Mouse (Mus musculus) midbrain, embryonic 16.5 days (tissue): ENCODE data around the gene Sgo2a. TPM values are rescaled to one million over a fixed set of nuclear protein-coding genes. Genes with fewer than 3 reads are reported as not detected.
"Not testable (repeated sequence)": the region's sequence is repeated elsewhere in the genome, so short reads cannot be mapped to it uniquely, and the experiment has no call there.

Source experiments
- ATAC-seq: fragments of 200-750 bp; cut with Nextera tagmentation; 2 replicates; pipeline ENCODE4 v1.8.0; 2017; ENCODE audit warnings: moderate TSS enrichment
- H3K27ac ChIP-seq: fragments of 300-500 bp; sonication (generic); 2 replicates; pipeline ENCODE4 v1.5.1; 2014; ENCODE audit warnings: mild to moderate bottlenecking, low read length, mixed read lengths
- H3K27me3 ChIP-seq: fragments of 300-500 bp; sonication (generic); 2 replicates; pipeline ENCODE4 v1.6.1; 2014; ENCODE audit warnings: low read depth, low read length, mixed read lengths; ENCODE audit not compliant: control insufficient read depth, insufficient read depth
- H3K36me3 ChIP-seq: fragments of 300-500 bp; sonication (generic); 2 replicates; pipeline ENCODE4 v1.6.1; 2014; ENCODE audit warnings: mild to moderate bottlenecking, low read length, moderate library complexity, mixed read lengths; ENCODE audit not compliant: control insufficient read depth, insufficient read depth
- H3K4me1 ChIP-seq: fragments of 300-500 bp; sonication (generic); 2 replicates; pipeline ENCODE4 v1.6.1; 2014; ENCODE audit warnings: mild to moderate bottlenecking, low read length, mixed read lengths; ENCODE audit not compliant: control insufficient read depth, insufficient read depth
- H3K4me2 ChIP-seq: fragments of 300-500 bp; sonication (generic); 2 replicates; pipeline ENCODE4 v1.6.1; 2014; ENCODE audit warnings: mild to moderate bottlenecking, low read length, mixed read lengths
- H3K4me3 ChIP-seq: fragments of 300-500 bp; sonication (generic); 2 replicates; pipeline ENCODE4 v1.5.1; 2014; ENCODE audit warnings: low read depth, mild to moderate bottlenecking, low read length, moderate library complexity, mixed read lengths
- H3K9ac ChIP-seq: fragments of 300-500 bp; sonication (generic); 2 replicates; pipeline ENCODE4 v1.6.1; 2014; ENCODE audit warnings: low read depth, low read length, mixed read lengths
- H3K9me3 ChIP-seq: fragments of 300-500 bp; sonication (generic); replicated peaks from 2 replicates; pipeline ENCODE4 v1.6.1; 2014; ENCODE audit warnings: mild to moderate bottlenecking, low read length, mixed read lengths; ENCODE audit not compliant: control insufficient read depth, poor library complexity, severe bottlenecking
- whole genome bisulfite sequencing: fragments of 180-500 bp; shearing (Covaris S2); extraction: QIAGEN DNeasy Blood & Tissue Kit; methylation state at CpG from one replicate; pipeline ENCODE4 v1.1.7; 2014; 5-methylcytosine and 5-hydroxymethylcytosine counted together
- polyA plus RNA-seq: library from polyadenylated mRNA; unstranded; fragments of >200 nt; fragmentation: Nextera tagmentation; extraction: Ambion mirVana; gene quantifications from 2 replicates; pipeline ENCODE4 v1.2.1, GENCODE M21; 2015

Sgo2a gene
- polyA plus RNA-seq, 1 experiment from 2014 or later = 2.0 TPM

DNA sequence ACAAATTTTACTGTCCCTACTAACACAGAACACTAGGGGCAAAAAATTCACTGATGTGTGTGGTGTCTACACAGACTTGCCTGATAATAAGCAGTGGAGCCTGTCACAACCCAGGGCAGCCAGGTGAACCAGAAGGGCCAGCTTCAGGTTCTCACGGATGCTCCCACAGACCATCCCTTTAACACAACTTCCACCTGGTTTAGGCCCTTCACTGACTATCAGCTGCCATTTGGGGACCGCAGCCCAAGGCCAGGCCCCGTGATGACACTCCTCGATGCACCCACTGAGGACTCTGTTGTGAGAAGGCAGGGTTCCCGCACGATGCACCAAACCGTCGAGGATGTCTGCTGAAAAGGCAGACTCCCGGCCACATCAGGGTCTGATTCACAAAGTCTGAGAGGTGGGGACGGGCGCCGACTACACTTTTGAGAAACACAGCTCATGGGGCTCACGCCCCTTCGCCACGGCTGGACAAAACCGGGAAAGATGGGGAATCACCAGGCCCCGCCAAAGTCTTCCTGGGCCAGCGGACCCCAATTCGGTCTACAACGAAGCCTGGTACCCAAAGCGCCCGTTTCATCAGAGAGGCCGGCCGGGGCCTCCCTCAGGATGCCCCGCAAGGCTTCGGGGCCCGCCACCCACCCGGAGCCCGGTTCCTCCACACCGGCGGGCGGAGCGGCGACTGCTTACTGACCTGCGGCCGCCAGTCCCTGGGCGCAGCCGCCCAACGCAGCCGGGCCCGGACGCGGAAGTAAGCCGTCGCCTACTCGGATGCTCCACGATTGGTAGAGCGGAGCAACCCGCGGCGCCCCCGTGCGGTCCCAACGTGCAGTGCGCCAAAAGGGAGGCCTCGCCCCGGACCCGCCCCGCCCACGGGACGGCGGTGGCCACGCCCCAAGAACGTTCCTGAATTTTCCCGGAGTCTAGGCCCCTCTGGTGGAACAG lies 26.2 kb upstream of the Sgo2a start:
- Histone ChIP-seq H3K27me3 (no peaks in the 10 kb centered on the region), H3K4me2 (peak overlapping the region; percentile 73), H3K4me3 (peak overlapping the region; percentile 77), H3K9ac (peak overlapping the region; percentile 87), H3K9me3 (no peaks in the 10 kb centered on the region), H3K27ac (peak overlapping the region; percentile 84), H3K4me1 (peaks cover 7% of the 10 kb centered on the region), H3K36me3 (peaks cover 4% of the 10 kb centered on the region; the same call in 1 of the 2 replicates)
- ATAC-seq = peak; percentile 98
- WGBS = under 1% methylated on average over 65 of the region's 65 CpGs

DNA sequence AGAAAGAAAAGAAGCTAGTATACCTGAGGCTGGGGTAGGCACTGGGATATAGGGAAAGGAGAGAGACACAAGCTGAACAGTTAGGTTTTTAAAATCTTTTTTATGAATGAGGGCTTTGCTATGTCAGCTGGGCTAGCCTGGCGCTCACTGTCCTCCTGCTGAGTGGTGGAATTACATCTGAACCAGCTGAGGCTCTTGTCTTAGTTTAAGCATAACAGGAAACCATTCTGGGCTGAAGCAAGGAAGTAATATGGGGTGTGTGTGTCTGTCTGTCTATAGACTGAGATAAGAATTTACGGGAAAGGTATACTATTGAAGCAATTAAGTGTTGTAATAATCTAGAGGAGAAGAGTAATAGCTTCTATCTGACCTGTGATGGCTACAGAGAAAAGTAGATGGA lies 24.2 kb upstream of the Sgo2a start:
- Histone ChIP-seq H3K9me3 (no peaks in the 10 kb centered on the region), H3K4me1 (peaks cover 7% of the 10 kb centered on the region), H3K36me3 (peaks cover 2% of the 10 kb centered on the region; the same call in 1 of the 2 replicates), H3K27me3 (no peaks in the 10 kb centered on the region), H3K27ac (no peak overlapping the region), H3K4me2 (no peak overlapping the region), H3K4me3 (no peak overlapping the region), H3K9ac (no peak overlapping the region)
- 89% methylated on average over 2 of the region's 2 CpGs for WGBS
- no peak for ATAC-seq

DNA sequence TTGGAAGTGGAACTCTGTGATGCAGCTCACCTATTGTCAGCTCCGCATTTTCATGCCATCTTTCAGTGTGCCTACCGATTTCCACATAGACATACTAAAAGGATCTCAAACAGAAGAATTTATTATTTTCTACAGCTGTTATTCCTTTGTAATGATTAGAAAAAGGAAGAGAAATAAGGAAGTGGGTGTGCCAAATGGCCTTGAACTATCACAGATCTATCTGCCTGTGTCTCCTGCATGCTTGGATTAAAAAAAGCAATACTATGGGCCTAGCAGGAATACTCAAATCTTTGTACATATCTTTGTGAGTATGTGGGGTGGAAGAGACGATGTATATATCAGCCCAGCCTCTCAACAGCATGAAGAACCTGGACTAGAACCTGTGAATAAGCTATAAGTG lies 18.9 kb upstream of the Sgo2a start:
- Histone ChIP-seq H3K27me3 (no peaks in the 10 kb centered on the region), H3K36me3 (no peaks in the 10 kb centered on the region), H3K27ac (no peak overlapping the region), H3K4me2 (no peak overlapping the region), H3K9ac (no peak overlapping the region), H3K9me3 (no peaks in the 10 kb centered on the region), H3K4me1 (no peaks in the 10 kb centered on the region), H3K4me3 (no peak overlapping the region)
- ATAC-seq = no peak
- WGBS = 98% methylated on average over 3 of the region's 3 CpGs

DNA sequence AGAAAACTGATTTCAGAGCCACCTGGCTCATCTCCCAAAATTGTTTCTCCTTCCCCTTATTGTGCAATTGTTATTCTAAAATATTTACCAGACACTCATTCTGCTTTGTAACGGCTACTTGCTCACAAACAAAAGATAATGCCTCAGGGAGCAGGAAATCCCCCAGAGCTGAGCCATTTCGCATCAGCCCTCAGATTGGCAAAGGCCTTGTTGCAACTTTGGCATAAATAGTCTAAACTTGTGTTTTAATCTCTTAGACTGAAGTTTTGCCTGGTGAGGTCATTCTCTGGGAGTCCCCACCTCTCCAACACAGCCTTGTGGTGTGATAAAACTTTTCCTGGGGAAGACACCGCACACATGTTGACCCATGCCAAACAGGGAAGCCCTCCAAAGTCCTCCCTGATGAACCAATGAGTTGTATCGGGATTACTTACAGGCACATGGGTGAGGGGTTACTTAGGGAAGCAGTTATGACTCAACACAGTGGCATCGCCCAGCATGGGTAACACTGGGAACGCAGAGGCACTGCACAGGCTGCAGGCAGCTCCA lies 6.6 kb upstream of the Sgo2a start:
- ATAC-seq = no peak
- WGBS = 52% methylated on average over 6 of the region's 6 CpGs
- Histone ChIP-seq H3K9ac (no peak overlapping the region), H3K36me3 (no peaks in the 10 kb centered on the region), H3K9me3 (no peaks in the 10 kb centered on the region), H3K4me2 (no peak overlapping the region), H3K27me3 (no peaks in the 10 kb centered on the region), H3K27ac (no peak overlapping the region), H3K4me1 (no peaks in the 10 kb centered on the region), H3K4me3 (no peak overlapping the region)

DNA sequence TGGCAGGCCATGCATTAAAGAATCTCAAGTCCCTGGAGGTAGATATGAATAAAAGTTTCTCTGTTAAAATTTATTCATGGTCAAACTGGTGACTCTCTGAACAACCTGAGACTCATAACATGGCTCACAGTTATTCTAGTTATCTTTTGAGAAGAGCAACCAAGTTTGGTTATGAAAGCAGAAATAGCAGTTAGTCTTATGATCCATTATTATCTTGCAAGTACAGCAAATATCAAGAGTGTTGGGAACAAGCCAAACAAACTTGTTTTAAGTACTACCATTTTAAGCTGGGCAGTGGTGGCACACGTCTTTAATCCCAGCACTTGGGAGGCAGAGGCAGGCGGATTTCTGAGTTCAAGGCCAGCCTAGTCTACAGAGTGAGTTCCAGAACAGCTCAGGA lies 4.5 kb upstream of the Sgo2a start:
- H3K27me3 ChIP-seq = no peaks in the 10 kb centered on the region
- 73% methylated on average over 2 of the region's 2 CpGs for WGBS

DNA sequence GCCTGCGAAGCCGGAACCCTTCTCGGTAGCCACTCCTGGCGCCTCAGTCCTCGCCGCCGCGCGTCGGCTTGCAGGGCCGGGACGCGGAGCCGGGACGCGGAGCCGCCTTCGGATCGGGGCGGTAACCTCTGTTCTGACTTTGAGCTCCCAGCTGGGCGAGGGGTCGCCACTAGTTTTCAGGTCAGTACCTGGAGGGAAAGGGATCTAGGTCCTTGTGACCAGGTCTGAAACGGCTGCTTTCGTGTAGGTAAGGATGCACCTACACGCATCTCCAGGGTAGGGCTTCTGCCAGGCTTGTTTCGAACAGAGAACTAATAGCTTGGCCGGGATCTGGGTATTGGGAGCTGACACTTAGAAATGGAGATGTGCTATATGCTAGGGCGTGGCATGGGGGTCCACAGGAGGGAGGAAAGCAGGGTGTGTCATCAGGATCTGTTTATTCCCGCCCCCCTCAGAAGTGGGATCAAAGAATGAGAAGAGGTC lies 403 bp downstream of the Sgo2a start:
- ATAC-seq = no peak
- H3K4me1 ChIP-seq = peaks cover 7% of the 10 kb centered on the region
- no peaks in the 10 kb centered on the region for H3K27me3 ChIP-seq
- peak overlapping the region; percentile 97 for H3K4me2 ChIP-seq
- WGBS = under 1% methylated on average over 29 of the region's 29 CpGs
- no peaks in the 10 kb centered on the region for H3K36me3 ChIP-seq
- peak overlapping the region; percentile 94 for H3K4me3 ChIP-seq
- H3K9me3 ChIP-seq = no peaks in the 10 kb centered on the region
- peak overlapping the region; percentile 65 for H3K9ac ChIP-seq
- no peak overlapping the region for H3K27ac ChIP-seq

More for the DNA sequence above, 4.5 kb upstream of the Sgo2a start:
- no peaks in the 10 kb centered on the region for H3K9me3 ChIP-seq
- H3K4me1 ChIP-seq = peaks cover 1% of the 10 kb centered on the region
- no peak overlapping the region for H3K4me2 ChIP-seq
- no peak overlapping the region for H3K27ac ChIP-seq
- ATAC-seq = no peak
- no peak overlapping the region for H3K9ac ChIP-seq
- H3K4me3 ChIP-seq = no peak overlapping the region
- no peaks in the 10 kb centered on the region for H3K36me3 ChIP-seq

DNA sequence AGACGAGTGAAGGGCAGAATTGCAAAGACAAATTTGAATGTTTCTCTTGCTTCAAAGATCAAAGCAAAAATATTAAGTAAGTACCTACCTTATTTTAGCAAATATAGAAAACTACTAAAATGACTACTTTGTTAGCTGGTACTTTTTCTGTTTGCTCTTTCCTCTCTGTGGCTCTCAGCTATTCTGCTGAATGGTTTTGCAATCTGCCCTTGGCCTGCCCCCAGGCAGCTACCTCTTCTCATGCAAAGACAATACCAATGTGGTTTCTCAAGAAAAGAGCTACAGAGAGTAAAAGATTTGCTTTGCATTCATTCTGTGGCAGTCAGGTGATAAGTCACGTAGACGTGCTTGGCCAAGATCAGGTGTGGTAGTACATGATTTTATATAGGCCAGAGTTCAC lies 2.4 kb downstream of the Sgo2a start:
- Histone ChIP-seq H3K27me3 (no peaks in the 10 kb centered on the region), H3K4me1 (peaks cover 7% of the 10 kb centered on the region), H3K9ac (no peak overlapping the region), H3K36me3 (no peaks in the 10 kb centered on the region), H3K9me3 (no peaks in the 10 kb centered on the region), H3K4me2 (no peak overlapping the region), H3K4me3 (no peak overlapping the region), H3K27ac (no peak overlapping the region)
- 87% methylated on average over 3 of the region's 3 CpGs for WGBS
- no peak for ATAC-seq

DNA sequence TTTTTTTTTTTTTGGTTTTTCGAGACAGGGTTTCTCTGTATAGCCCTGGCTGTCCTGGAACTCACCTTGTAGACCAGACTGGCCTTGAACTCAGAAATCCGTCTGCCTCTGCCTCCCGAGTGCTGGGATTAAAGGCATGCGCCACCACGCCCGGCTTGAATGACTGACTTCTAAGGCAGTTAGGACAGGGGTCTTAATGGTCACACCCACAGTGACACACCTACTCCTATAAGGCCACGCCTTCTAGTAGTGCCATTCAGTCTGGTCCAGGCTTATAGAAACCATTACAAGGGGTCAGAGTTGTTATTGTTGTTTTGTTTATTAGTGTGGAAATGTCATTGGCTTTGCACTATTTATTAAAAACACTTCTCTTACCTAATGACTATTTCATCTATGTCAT lies 10.6 kb downstream of the Sgo2a start:
- not testable (repeated sequence) for H3K4me2 ChIP-seq, H3K27me3 ChIP-seq, H3K36me3 ChIP-seq, H3K9ac ChIP-seq, H3K4me1 ChIP-seq, H3K27ac ChIP-seq, H3K4me3 ChIP-seq, ATAC-seq, H3K9me3 ChIP-seq
- WGBS = 90% methylated on average over 7 of the region's 7 CpGs

DNA sequence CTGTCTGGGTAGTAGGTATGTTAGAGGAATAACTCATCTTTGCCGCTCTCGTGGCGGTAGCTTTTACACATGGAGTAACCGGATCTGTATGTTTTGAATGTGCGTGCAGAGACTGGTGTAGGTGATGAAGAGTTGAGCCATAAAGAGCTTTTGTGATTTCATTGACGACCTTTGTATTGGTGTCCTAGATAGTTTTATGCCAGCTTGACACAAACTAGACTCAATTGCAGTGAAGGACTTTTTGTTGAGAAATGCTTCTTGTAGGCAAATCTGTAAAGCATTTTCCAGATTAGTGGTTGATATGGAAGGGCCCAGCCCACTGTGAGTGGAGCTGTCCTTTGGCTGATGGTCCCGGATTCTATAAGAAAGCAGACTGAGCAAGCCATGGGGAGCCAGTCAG lies 23.1 kb downstream of the Sgo2a start, which contains the start of gene Kctd18:
TSS of gene Kctd18 (minus strand) at position 101 of the 400 bp plus-strand sequence.
- H3K4me3 ChIP-seq = no peak within 1 kb of the TSS
- H3K4me1 ChIP-seq = no peaks in the 10 kb centered on the region
- H3K9me3 ChIP-seq = no peaks in the 10 kb centered on the region
- no peak within 1 kb of the TSS for H3K9ac ChIP-seq
- H3K36me3 ChIP-seq = no peaks in the 10 kb centered on the region
- no peak within 1 kb of the TSS for H3K27ac ChIP-seq
- H3K4me2 ChIP-seq = no peak within 1 kb of the TSS
- 96% methylated on average over 7 of the region's 7 CpGs for WGBS
- no peaks in the 10 kb centered on the region for H3K27me3 ChIP-seq
- ATAC-seq = no peak
